Mouse (Mus musculus): ENCODE data around the gene Rnf144b.

Gene Rnf144b

GRCm38 (mm10) chr13:47217107-47217571 lies 94.7 kb downstream of the Rnf144b start:
- in situ Hi-C loops (cut with MseI, MboI), result no loop called here

GRCm38 (mm10) chr13:47218351-47218750 lies 95.9 kb downstream of the Rnf144b start:
- in situ Hi-C loops (cut with MseI, MboI), result no loop called here

GRCm38 (mm10) chr13:47220426-47220825 lies 98.0 kb downstream of the Rnf144b start:
- in situ Hi-C loops (cut with MseI, MboI), result no loop called here

- in situ Hi-C loops (cut with MseI, MboI), result no loop called here
Measured at GRCm38 (mm10) chr13:47223576-47224538, 101.4 kb downstream of the Rnf144b start.

- in situ Hi-C loops (cut with MseI, MboI), result no loop called here
Measured at GRCm38 (mm10) chr13:47224648-47225323, 102.3 kb downstream of the Rnf144b start.

- in situ Hi-C loops (cut with MseI, MboI), result no loop called here
Measured at GRCm38 (mm10) chr13:47225324-47225697, 102.9 kb downstream of the Rnf144b start.

GRCm38 (mm10) chr13:47225802-47226201 lies 103.3 kb downstream of the Rnf144b start:
- in situ Hi-C loops (cut with MseI, MboI), result no loop called here

- in situ Hi-C loops (cut with MseI, MboI), result no loop called here
Measured at GRCm38 (mm10) chr13:47226521-47226920, 104.1 kb downstream of the Rnf144b start.

- in situ Hi-C loops (cut with MseI, MboI), result no loop called here
Measured at GRCm38 (mm10) chr13:47228201-47228600, 105.7 kb downstream of the Rnf144b start.

- in situ Hi-C loops (cut with MseI, MboI), result no loop called here
Measured at GRCm38 (mm10) chr13:47228626-47229190, 106.3 kb downstream of the Rnf144b start.

GRCm38 (mm10) chr13:47232163-47232562 lies 109.7 kb downstream of the Rnf144b start:
- in situ Hi-C loops (cut with MseI, MboI), result no loop called here

- in situ Hi-C loops (cut with MseI, MboI), result no loop called here
Measured at GRCm38 (mm10) chr13:47237376-47237775, 114.9 kb downstream of the Rnf144b start.

- in situ Hi-C loops (cut with MseI, MboI), result no loop called here
Measured at GRCm38 (mm10) chr13:47238131-47238530, 115.7 kb downstream of the Rnf144b start.

- in situ Hi-C loops (cut with MseI, MboI), result no loop called here
Measured at GRCm38 (mm10) chr13:47243569-47243968, 121.1 kb downstream of the Rnf144b start.

- in situ Hi-C loops (cut with MseI, MboI), result no loop called here
Measured at GRCm38 (mm10) chr13:47244771-47245170, 122.3 kb downstream of the Rnf144b start.

- in situ Hi-C loops (cut with MseI, MboI), result no loop called here
Measured at GRCm38 (mm10) chr13:47246459-47246858, 124.0 kb downstream of the Rnf144b start.

GRCm38 (mm10) chr13:47247156-47247800 lies 124.8 kb downstream of the Rnf144b start:
- in situ Hi-C loops (cut with MseI, MboI), result no loop called here

- in situ Hi-C loops (cut with MseI, MboI), result no loop called here
Measured at GRCm38 (mm10) chr13:47248289-47249010, 126.0 kb downstream of the Rnf144b start.

- in situ Hi-C loops (cut with MseI, MboI), result no loop called here
Measured at GRCm38 (mm10) chr13:47250615-47251014, 128.2 kb downstream of the Rnf144b start.

GRCm38 (mm10) chr13:47251114-47251764 lies 128.8 kb downstream of the Rnf144b start:
- in situ Hi-C loops (cut with MseI, MboI), result no loop called here

GRCm38 (mm10) chr13:47253711-47254110 lies 131.3 kb downstream of the Rnf144b start:
- in situ Hi-C loops (cut with MseI, MboI), result no loop called here

All from mouse trophoblast stem cell (cell line).